Mouse (Mus musculus) CH12.LX (cell line): ENCODE results near the gene Prkn.

Experiments used
- CHD1 ChIP-seq: IDR thresholded peaks from 2 replicates; pipeline ENCODE4 v1.6.1; 2012; ENCODE audit warnings: low read depth, low read length, improper control_type of control experiment, inconsistent platforms
- CTCF ChIP-seq, 2 experiments: IDR thresholded peaks in 1 of 2; conservative IDR thresholded peaks in 1 of 2; 2 replicates each; pipeline ENCODE4 v1.5.1; 2011 to 2012; ENCODE audit warnings: low read depth in 2 of 2, low read length in 2 of 2, improper control_type of control experiment in 1 of 2, inconsistent platforms in 1 of 2, mild to moderate bottlenecking in 1 of 2, moderate library complexity in 1 of 2
- JUN ChIP-seq: IDR thresholded peaks from 2 replicates; pipeline ENCODE4 v1.6.1; 2011; ENCODE audit warnings: low read depth, mild to moderate bottlenecking, low read length, improper control_type of control experiment, moderate library complexity; ENCODE audit not compliant: insufficient read depth
- POLR2A ChIP-seq: IDR thresholded peaks from 2 replicates; pipeline ENCODE4 v1.6.1; 2011; ENCODE audit warnings: low read depth, mild to moderate bottlenecking, improper control_type of control experiment, low read length
- ZNF384 ChIP-seq: IDR thresholded peaks from 2 replicates; pipeline ENCODE4 v1.6.1; 2012; ENCODE audit warnings: low read depth, low read length, improper control_type of control experiment, inconsistent platforms

GRCm38 (mm10) chr17:11385246-11385645 lies 545.1 kb downstream of the Prkn start:
- TF ChIP-seq CTCF (conservative IDR thresholded peaks at IDR 0.05 in 1 of 2, IDR thresholded peaks at IDR 0.05 in 1 of 2; ENCODE audit: low read depth in 2 of 2, low read length in 2 of 2) (no peak), CHD1 (no peak), POLR2A (no peak), ZNF384 (no peak), JUN (no peak)
